Mouse (Mus musculus) limb, embryonic 14.5 days (tissue): ENCODE measurements at regions not wholly inside any gene's neighbourhood (a gene's known extent, or its start where the extent isn't known, plus 50 kb on each side); places are given as distances from the start of the nearest gene placed in this dataset.

ENCODE experiments used
- ATAC-seq: fragments of 200-750 bp; cut with Nextera tagmentation; 2 replicates; pipeline ENCODE4 v1.8.0; 2017; ENCODE audit warnings: low read depth, moderate number of reproducible peaks, moderate TSS enrichment; ENCODE audit not compliant: low FRiP score
- DNase-seq: peaks from one replicate; pipeline ENCODE4 v3.0.0-alpha.2; 2015; ENCODE audit warnings: low spot score
- H3K27ac ChIP-seq: fragments of 300-500 bp; sonication (generic); replicated peaks from 2 replicates; pipeline ENCODE4 v1.5.1; 2014; ENCODE audit warnings: low read depth, mild to moderate bottlenecking, low read length, moderate library complexity, mixed read lengths
- H3K27me3 ChIP-seq: fragments of 300-500 bp; sonication (generic); 2 replicates; pipeline ENCODE4 v1.6.1; 2014; ENCODE audit warnings: low read length, mixed read lengths; ENCODE audit not compliant: control insufficient read depth, insufficient read depth
- H3K36me3 ChIP-seq: fragments of 300-500 bp; sonication (generic); 2 replicates; pipeline ENCODE4 v1.6.1; 2014; ENCODE audit warnings: mild to moderate bottlenecking, low read length, moderate library complexity, mixed read lengths; ENCODE audit not compliant: control insufficient read depth, insufficient read depth
- H3K4me1 ChIP-seq: fragments of 300-500 bp; sonication (generic); 2 replicates; pipeline ENCODE4 v1.6.1; 2014; ENCODE audit warnings: antibody characterized with exemption, low read length, mixed read lengths; ENCODE audit not compliant: control insufficient read depth, insufficient read depth
- H3K4me2 ChIP-seq: fragments of 300-500 bp; sonication (generic); replicated peaks from 2 replicates; pipeline ENCODE4 v1.6.1; 2014; ENCODE audit warnings: low read depth, mild to moderate bottlenecking, low read length, moderate library complexity; ENCODE audit not compliant: severe bottlenecking
- H3K4me3 ChIP-seq: fragments of 300-500 bp; sonication (generic); replicated peaks from 2 replicates; pipeline ENCODE4 v1.5.1; 2014; ENCODE audit warnings: low read length
- H3K9ac ChIP-seq: fragments of 300-500 bp; sonication (generic); 2 replicates; pipeline ENCODE4 v1.6.1; 2014; ENCODE audit warnings: mild to moderate bottlenecking, low read depth, low read length, moderate library complexity; ENCODE audit not compliant: severe bottlenecking
- H3K9me3 ChIP-seq: fragments of 300-500 bp; sonication (generic); 2 replicates; pipeline ENCODE4 v1.6.1; 2016; ENCODE audit warnings: low read length; ENCODE audit not compliant: control insufficient read depth
- POLR2A ChIP-seq: fragments of 200-500 bp; IDR thresholded peaks from 2 replicates; pipeline ENCODE4 v1.8.0; 2012; ENCODE audit warnings: inconsistent platforms, mild to moderate bottlenecking, moderate library complexity, borderline replicate concordance; ENCODE audit not compliant: insufficient read depth, insufficient read length; ENCODE audit errors: extremely low read depth
- WGBS: fragments of 180-500 bp; shearing (Covaris S2); extraction: QIAGEN DNeasy Blood & Tissue Kit; methylation state at CpG from one replicate; pipeline ENCODE4 v1.1.7; 2014; 5-methylcytosine and 5-hydroxymethylcytosine counted together

DNA sequence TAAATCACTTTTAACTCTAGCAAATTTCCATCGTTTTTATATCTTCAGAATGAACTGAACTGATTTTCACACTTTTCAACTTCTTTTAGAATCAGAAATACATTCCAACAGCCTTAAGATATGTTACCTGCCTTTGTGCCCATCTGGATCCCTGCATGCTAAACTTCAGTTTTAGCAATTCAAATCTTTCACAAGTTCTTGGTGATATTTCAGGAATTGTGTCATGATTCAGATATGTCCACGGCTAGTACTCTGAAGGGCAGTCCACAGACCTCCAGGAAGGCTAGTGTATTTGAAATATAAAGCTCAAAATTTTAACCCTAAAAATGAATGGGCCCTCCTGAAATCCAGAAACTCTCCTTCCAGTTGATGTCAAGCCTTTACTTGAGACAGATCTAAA, 818.9 kb downstream of the 5730522E02Rik start:
- no peaks in the 10 kb centered on the region for H3K4me1 ChIP-seq
- no peak overlapping the region for H3K27ac ChIP-seq
- H3K9ac ChIP-seq = no peak overlapping the region
- no peak for DNase-seq
- no peak for ATAC-seq
- H3K27me3 ChIP-seq = no peaks in the 10 kb centered on the region
- WGBS = 74% methylated on average over 2 of the region's 2 CpGs
- no peak overlapping the region for H3K4me2 ChIP-seq
- no peaks in the 10 kb centered on the region for H3K36me3 ChIP-seq
- no peak overlapping the region for H3K4me3 ChIP-seq
- TF ChIP-seq POLR2A = no peak
- H3K9me3 ChIP-seq = no peaks in the 10 kb centered on the region

DNA sequence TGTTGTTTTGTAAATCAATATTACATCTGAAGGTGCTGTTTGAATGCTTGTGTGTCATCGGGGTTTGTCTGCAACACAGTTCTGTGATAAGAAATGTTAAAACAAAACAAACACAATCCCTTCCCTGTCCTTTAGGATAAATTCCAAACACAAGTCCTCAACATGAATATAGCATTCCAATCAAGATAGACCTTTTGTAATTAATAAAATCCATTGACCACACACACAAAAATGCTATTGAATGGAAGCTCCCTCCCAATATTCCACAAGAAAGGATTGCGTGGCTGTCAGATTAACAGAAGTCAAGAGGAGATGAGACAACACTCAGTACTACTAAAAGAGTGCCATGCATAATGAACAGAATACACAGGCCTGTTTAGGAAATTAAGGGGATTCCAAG, 843.5 kb downstream of the 5730522E02Rik start:
- no peaks in the 10 kb centered on the region for H3K9me3 ChIP-seq

DNA sequence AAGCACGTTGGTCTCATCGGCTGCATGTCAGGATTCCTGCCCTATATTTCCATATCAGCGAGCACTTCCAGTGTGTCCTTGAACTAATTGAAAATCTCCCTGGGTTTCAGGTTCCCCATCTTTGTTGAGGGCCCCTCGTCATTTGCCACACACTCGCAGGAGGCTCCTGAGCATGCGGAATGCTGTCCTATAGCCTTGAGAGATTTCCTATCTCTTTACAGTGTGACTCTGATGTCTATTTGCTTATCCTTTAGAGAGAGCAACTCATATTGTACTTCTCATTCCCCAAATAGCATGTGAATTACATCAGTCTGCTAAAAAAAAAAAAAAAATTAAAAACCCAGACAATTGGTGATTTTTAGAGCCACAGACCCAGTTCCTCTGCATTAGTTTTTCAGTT, 845.1 kb downstream of the 5730522E02Rik start:
- Histone ChIP-seq H3K27me3 (no peaks in the 10 kb centered on the region), H3K4me3 (no peak overlapping the region), H3K36me3 (no peaks in the 10 kb centered on the region), H3K27ac (no peak overlapping the region), H3K4me2 (no peak overlapping the region), H3K4me1 (no peaks in the 10 kb centered on the region), H3K9me3 (no peaks in the 10 kb centered on the region), H3K9ac (no peak overlapping the region)
- WGBS = 67% methylated on average over 6 of the region's 6 CpGs
- DNase-seq (no peak), ATAC-seq (no peak)
- no peak for TF ChIP-seq POLR2A

More for the DNA sequence above, 843.5 kb downstream of the 5730522E02Rik start:
- TF ChIP-seq POLR2A = no peak
- Histone ChIP-seq H3K4me3 (no peak overlapping the region), H3K27ac (no peak overlapping the region), H3K27me3 (no peaks in the 10 kb centered on the region), H3K36me3 (no peaks in the 10 kb centered on the region), H3K4me2 (no peak overlapping the region), H3K9ac (no peak overlapping the region), H3K4me1 (no peaks in the 10 kb centered on the region)
- DNase-seq (no peak), ATAC-seq (no peak)
- 88% methylated on average over 2 of the region's 2 CpGs for WGBS

DNA sequence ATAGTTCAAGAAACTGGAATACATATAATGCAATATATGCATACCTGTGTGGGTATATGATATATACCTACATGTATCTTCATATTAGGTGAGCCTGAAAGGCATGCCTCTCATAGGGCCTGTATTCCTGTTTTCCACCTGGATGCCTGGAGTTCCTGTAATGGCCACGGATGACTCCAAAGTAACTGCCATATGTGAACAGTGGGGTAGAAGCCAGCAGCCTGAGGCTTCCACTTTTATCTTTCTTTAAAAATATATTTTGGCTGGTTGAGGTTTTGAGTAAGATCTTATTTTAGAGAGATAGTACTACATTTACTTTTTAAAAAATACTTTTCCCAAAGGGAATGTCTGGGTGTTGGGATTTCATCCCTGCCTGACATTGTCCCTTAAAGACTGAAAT, 850.8 kb downstream of the 5730522E02Rik start:
- peaks cover 6% of the 10 kb centered on the region; the same call in 1 of the 2 replicates for H3K4me1 ChIP-seq
- H3K9ac ChIP-seq = no peak overlapping the region
- no peaks in the 10 kb centered on the region for H3K9me3 ChIP-seq
- H3K36me3 ChIP-seq = no peaks in the 10 kb centered on the region
- DNase-seq = no peak
- TF ChIP-seq POLR2A = no peak
- WGBS = 67% methylated on average over 1 of the region's 1 CpGs
- H3K27me3 ChIP-seq = no peaks in the 10 kb centered on the region
- no peak overlapping the region for H3K27ac ChIP-seq
- H3K4me2 ChIP-seq = no peak overlapping the region
- ATAC-seq = no peak
- H3K4me3 ChIP-seq = no peak overlapping the region

DNA sequence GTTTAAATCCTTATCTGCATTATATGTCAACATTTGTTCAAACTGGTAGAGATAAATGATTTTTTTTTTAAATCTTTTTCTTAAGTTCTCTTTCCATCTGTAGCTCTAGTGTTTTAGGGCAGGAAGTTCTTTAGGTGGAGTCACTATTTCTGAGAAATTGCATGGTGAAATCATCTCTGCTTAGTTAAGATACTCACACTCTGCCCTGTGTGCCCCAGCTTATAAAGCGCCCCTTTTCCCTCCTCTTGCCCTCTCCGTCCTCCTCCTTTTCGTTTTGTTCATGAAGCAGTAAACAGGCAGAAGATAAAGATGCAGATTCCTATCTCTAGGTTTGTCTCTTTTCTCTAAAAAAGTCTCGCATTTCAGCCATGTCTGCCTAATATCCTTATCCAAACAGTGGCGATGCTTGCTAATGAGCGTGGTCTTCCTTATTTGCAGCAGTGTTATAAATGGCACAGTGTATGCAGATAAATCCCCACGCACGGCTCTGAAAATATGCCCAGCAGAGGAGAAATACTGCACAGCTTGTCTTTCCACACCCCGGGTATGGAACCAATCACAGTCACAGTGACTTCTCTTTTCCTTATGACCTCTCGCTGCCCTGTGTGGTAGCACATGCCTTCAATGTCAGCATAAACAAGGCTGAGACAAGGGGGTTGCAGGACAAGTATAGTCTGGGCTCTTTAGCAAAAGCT, 852.7 kb downstream of the 5730522E02Rik start:
- no peak for ATAC-seq
- Histone ChIP-seq H3K27me3 (no peaks in the 10 kb centered on the region), H3K36me3 (no peaks in the 10 kb centered on the region), H3K4me1 (peaks cover 6% of the 10 kb centered on the region; the same call in 1 of the 2 replicates), H3K9me3 (no peaks in the 10 kb centered on the region), H3K4me3 (peak overlapping the region; percentile 28), H3K9ac (no peak overlapping the region), H3K27ac (no peak overlapping the region), H3K4me2 (peak overlapping the region; percentile 57)
- TF ChIP-seq POLR2A = no peak
- DNase-seq = no peak
- 37% methylated on average over 10 of the region's 10 CpGs for WGBS
